Mouse (Mus musculus): ENCODE measurements around the gene Atp6v1e1. TPM values are rescaled to one million over a fixed set of nuclear protein-coding genes. Genes with fewer than 3 reads are reported as not detected.

The Atp6v1e1 gene
- polyA plus RNA-seq, 1 experiment from 2014 or later = 160 TPM

DNA sequence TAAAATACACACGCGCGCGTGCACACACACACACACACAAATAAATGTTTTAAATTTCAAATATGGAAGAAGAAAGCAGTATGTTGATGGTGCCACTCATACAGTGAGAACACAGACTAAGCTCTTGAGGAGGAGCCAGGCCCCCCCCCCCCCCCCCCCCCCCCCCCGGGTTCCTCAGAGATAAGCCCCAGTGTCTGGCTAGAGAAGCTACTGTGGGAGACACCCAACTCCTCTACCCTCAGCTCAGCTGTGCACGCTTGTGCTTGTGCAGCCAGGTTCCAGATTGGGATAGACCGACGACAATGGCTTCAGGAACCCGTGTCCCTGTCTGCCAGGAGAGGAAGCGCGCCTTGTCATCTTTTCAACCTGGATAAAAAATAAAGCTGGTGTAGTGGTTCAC is 32.4 kb downstream of the Atp6v1e1 start:
- Histone ChIP-seq H3K36me3 (ENCODE audit: control insufficient read depth, insufficient read depth, low read length) (peaks cover 15% of the 10 kb centered on the region), H3K9me3 (ENCODE audit: control insufficient read depth, low read length) (no peaks in the 10 kb centered on the region), H3K9ac (ENCODE audit: low read depth, low read length) (no peak overlapping the region), H3K27me3 (replicated peaks; ENCODE audit: control insufficient read depth, insufficient read depth, low read length) (no peaks in the 10 kb centered on the region), H3K27ac (ENCODE audit: low read depth, low read length) (0 out of 2 replicates have a peak overlapping the region, but pooled peaks have one; percentile 22), H3K4me3 (ENCODE audit: low read depth, low read length) (no peak overlapping the region), H3K4me2 (no peak overlapping the region), H3K4me1 (replicated peaks; ENCODE audit: control insufficient read depth, insufficient read depth, low read length) (peaks cover 16% of the 10 kb centered on the region)
- peak; percentile 85 for ATAC-seq (replicated peaks; ENCODE audit: low FRiP score)
- no peak for DNase-seq (ENCODE audit: low spot score)
- 69% methylated on average over 10 of the region's 11 CpGs for WGBS

DNA sequence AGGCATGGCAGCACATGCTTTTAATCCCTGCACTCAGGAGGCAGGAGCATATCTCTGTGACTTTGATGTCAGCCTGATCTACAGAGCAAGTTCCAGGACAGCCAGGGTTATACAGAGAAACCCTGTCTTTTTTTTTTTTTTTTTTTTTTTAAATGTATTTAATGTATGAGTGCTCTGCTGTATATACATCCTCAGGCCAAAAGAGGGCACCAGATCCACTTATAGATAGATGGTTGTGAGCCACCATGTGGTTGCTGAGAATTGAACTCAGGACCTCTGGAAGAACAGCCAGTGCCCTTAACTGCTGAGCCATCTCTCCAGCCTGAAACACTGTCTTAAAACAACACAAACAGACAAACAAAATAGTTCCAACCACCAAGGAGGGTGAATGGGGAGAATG is 33.7 kb downstream of the Atp6v1e1 start:
- no peak for DNase-seq (ENCODE audit: low spot score)
- H3K4me2 ChIP-seq = no peak overlapping the region
- H3K36me3 ChIP-seq (ENCODE audit: control insufficient read depth, insufficient read depth, low read length) = peaks cover 4% of the 10 kb centered on the region
- no peaks in the 10 kb centered on the region for H3K9me3 ChIP-seq (ENCODE audit: control insufficient read depth, low read length)
- H3K27ac ChIP-seq (ENCODE audit: low read depth, low read length) = no peak overlapping the region
- no peak overlapping the region for H3K9ac ChIP-seq (ENCODE audit: low read depth, low read length)
- ATAC-seq (replicated peaks; ENCODE audit: low FRiP score) = no peak
- peaks cover 22% of the 10 kb centered on the region for H3K4me1 ChIP-seq (replicated peaks; ENCODE audit: control insufficient read depth, insufficient read depth, low read length)
- no peak overlapping the region for H3K4me3 ChIP-seq (ENCODE audit: low read depth, low read length)
- H3K27me3 ChIP-seq (replicated peaks; ENCODE audit: control insufficient read depth, insufficient read depth, low read length) = no peaks in the 10 kb centered on the region

DNA sequence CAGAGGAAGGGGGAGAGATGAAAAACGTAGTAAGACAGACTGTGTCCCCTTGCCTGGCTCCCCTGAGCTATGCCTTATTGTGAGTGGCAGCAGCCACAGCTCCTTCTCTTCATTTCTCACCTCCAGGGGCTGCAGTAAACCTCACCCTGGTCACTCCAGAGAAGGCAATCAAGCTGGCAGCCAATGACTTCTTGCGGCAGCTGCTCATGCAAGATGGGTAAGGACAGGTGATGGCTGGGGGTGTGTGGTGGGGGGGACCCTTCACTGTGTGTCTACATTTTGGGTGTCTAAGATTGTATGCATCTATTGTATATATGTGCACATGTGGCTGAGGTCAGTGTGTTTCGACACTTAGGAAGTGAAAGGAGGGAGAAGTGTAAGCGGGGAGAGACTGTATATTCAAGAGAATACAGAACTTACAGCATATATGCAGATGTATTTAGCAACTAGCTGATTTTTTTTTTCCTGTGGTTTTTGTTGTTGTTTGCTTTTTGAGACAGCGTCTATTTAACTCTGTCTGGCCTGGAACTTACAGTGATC is 34.5 kb downstream of the Atp6v1e1 start:
- ATAC-seq (replicated peaks; ENCODE audit: low FRiP score) (no peak), DNase-seq (ENCODE audit: low spot score) (no peak)
- Histone ChIP-seq H3K4me2 (no peak overlapping the region), H3K4me3 (ENCODE audit: low read depth, low read length) (no peak overlapping the region), H3K27ac (ENCODE audit: low read depth, low read length) (no peak overlapping the region), H3K9me3 (ENCODE audit: control insufficient read depth, low read length) (no peaks in the 10 kb centered on the region), H3K4me1 (replicated peaks; ENCODE audit: control insufficient read depth, insufficient read depth, low read length) (peaks cover 22% of the 10 kb centered on the region), H3K36me3 (ENCODE audit: control insufficient read depth, insufficient read depth, low read length) (peaks cover 4% of the 10 kb centered on the region), H3K27me3 (replicated peaks; ENCODE audit: control insufficient read depth, insufficient read depth, low read length) (no peaks in the 10 kb centered on the region), H3K9ac (ENCODE audit: low read depth, low read length) (no peak overlapping the region)
- 85% methylated on average over 5 of the region's 5 CpGs for WGBS

DNA sequence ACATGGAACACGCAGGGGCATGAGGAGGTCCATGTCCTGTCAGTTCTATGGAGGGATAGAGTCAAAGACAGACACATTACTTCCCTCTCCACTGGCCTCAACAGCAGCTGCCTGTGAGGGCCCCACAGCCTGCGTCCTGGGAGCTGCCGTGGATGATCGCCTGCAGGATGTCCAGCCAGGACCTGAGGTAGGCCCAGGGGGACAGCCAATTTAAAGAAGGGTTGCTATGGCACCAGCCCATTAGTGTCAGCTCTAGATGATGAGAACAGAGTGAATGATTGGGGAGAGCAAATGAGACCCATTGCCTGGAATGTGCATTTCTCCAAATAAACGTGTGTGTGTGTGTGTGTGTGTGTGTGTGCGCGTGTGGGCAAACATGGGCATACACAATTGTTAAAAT is 38.2 kb downstream of the Atp6v1e1 start:
- Histone ChIP-seq H3K9ac (ENCODE audit: low read depth, low read length) (no peak overlapping the region), H3K4me1 (replicated peaks; ENCODE audit: control insufficient read depth, insufficient read depth, low read length) (peaks cover 15% of the 10 kb centered on the region), H3K27ac (ENCODE audit: low read depth, low read length) (no peak overlapping the region), H3K27me3 (replicated peaks; ENCODE audit: control insufficient read depth, insufficient read depth, low read length) (no peaks in the 10 kb centered on the region), H3K4me2 (no peak overlapping the region), H3K4me3 (ENCODE audit: low read depth, low read length) (no peak overlapping the region), H3K9me3 (ENCODE audit: control insufficient read depth, low read length) (no peaks in the 10 kb centered on the region), H3K36me3 (ENCODE audit: control insufficient read depth, insufficient read depth, low read length) (no peaks in the 10 kb centered on the region)
- DNase-seq (ENCODE audit: low spot score) (no peak), ATAC-seq (replicated peaks; ENCODE audit: low FRiP score) (no peak)
- 71% methylated on average over 7 of the region's 7 CpGs for WGBS

DNA sequence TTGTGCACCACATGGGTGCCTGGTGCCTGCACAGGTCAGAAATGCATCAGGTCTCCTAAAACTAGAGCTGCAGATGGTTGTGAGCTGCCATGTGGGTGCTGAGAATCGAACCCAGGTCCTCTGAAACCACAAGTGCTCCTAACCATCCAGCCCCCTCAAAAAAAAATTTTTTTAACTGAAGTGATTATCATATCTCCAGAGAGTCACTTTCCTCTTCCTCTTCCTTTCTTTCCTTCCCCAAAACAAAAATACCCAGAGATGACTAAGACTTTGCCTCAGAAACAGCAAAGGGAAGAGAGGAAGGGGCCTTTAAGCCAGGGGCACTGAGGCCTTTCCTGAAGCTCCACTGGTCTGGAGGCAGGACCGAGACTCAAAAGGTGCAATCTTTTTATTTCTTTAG is 39.6 kb downstream of the Atp6v1e1 start:
- H3K27ac ChIP-seq (ENCODE audit: low read depth, low read length) = no peak overlapping the region
- H3K36me3 ChIP-seq (ENCODE audit: control insufficient read depth, insufficient read depth, low read length) = no peaks in the 10 kb centered on the region
- H3K9ac ChIP-seq (ENCODE audit: low read depth, low read length) = no peak overlapping the region
- DNase-seq (ENCODE audit: low spot score) (no peak), ATAC-seq (replicated peaks; ENCODE audit: low FRiP score) (no peak)
- no peaks in the 10 kb centered on the region for H3K27me3 ChIP-seq (replicated peaks; ENCODE audit: control insufficient read depth, insufficient read depth, low read length)
- H3K4me1 ChIP-seq (replicated peaks; ENCODE audit: control insufficient read depth, insufficient read depth, low read length) = peaks cover 13% of the 10 kb centered on the region
- no peak overlapping the region for H3K4me2 ChIP-seq
- WGBS = 73% methylated on average over 2 of the region's 2 CpGs
- no peaks in the 10 kb centered on the region for H3K9me3 ChIP-seq (ENCODE audit: control insufficient read depth, low read length)
- no peak overlapping the region for H3K4me3 ChIP-seq (ENCODE audit: low read depth, low read length)

DNA sequence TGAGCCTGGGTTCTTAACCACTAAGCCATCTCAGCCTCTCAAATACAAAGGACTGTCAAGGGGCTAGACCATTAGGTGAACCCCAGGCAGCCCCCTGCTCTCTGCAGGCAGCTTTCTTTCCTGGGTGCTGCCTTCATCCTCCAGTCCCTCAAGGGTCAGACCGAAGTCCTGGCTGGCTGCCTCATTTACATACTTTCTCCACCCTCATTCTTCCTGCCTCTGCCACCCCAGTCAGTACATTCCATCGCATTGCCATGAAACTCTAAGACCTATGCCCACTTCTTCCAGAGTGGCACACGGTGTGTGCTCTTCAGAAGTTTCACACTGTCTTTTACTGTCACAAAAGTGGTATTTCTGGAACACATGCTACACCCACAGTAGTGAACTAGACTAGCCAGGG is 44.4 kb downstream of the Atp6v1e1 start:
- Histone ChIP-seq H3K9ac (ENCODE audit: low read depth, low read length) (no peak overlapping the region), H3K9me3 (ENCODE audit: control insufficient read depth, low read length) (no peaks in the 10 kb centered on the region), H3K27me3 (replicated peaks; ENCODE audit: control insufficient read depth, insufficient read depth, low read length) (no peaks in the 10 kb centered on the region), H3K4me3 (ENCODE audit: low read depth, low read length) (no peak overlapping the region), H3K36me3 (ENCODE audit: control insufficient read depth, insufficient read depth, low read length) (no peaks in the 10 kb centered on the region), H3K27ac (ENCODE audit: low read depth, low read length) (no peak overlapping the region), H3K4me2 (no peak overlapping the region), H3K4me1 (replicated peaks; ENCODE audit: control insufficient read depth, insufficient read depth, low read length) (0 out of 2 replicates have a peak, but pooled peaks cover 2% of the 10 kb centered on the region)
- no peak for DNase-seq (ENCODE audit: low spot score)
- no peak for ATAC-seq (replicated peaks; ENCODE audit: low FRiP score)
- 64% methylated on average over 3 of the region's 3 CpGs for WGBS

DNA sequence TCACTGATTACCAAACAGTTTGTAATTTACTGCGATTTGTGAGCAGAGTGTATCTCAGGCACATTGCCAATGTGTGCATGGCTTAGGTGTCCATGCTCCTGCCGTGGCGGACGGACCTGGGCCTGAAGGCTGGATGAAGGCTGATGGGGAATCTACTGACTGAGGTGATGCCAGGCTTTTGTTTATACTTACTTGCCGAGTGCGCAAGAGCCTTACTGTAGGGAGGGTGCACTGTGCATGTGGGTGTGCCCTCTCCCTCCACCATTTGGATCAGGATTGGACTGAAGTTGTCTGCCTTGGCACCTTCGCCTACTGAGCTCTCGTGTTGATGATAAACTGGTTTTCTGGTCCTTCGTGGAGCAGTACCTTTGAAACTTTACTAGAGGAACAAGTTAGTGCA is 45.1 kb downstream of the Atp6v1e1 start:
- H3K27ac ChIP-seq (ENCODE audit: low read depth, low read length) = no peak overlapping the region
- H3K4me2 ChIP-seq = no peak overlapping the region
- WGBS = 83% methylated on average over 9 of the region's 9 CpGs
- no peaks in the 10 kb centered on the region for H3K9me3 ChIP-seq (ENCODE audit: control insufficient read depth, low read length)
- no peaks in the 10 kb centered on the region for H3K27me3 ChIP-seq (replicated peaks; ENCODE audit: control insufficient read depth, insufficient read depth, low read length)
- no peak for DNase-seq (ENCODE audit: low spot score)
- no peak overlapping the region for H3K4me3 ChIP-seq (ENCODE audit: low read depth, low read length)
- no peak overlapping the region for H3K9ac ChIP-seq (ENCODE audit: low read depth, low read length)
- no peak for ATAC-seq (replicated peaks; ENCODE audit: low FRiP score)
- no peaks in the 10 kb centered on the region for H3K36me3 ChIP-seq (ENCODE audit: control insufficient read depth, insufficient read depth, low read length)
- H3K4me1 ChIP-seq (replicated peaks; ENCODE audit: control insufficient read depth, insufficient read depth, low read length) = 0 out of 2 replicates have a peak, but pooled peaks cover 2% of the 10 kb centered on the region

DNA sequence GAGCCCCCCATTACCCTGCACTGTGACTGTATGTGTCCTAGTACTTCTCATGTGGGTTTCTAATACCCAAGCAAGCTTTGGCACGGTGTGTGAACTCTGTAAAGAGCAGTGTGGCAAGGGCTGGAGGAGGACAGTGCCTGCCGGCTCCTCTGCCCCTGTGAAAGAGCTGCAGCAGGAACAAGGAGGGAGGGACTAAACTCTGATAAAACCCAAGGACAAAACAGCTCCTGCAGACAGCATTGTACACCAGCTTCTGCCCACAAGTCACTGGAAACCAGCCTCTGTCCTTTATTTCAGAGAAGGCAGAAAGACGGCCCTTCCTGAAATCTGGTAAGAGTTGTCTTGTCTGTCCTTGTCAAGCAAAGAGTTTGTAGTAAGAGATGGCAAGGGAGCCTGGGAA is 46.3 kb downstream of the Atp6v1e1 start:
- H3K36me3 ChIP-seq (ENCODE audit: control insufficient read depth, insufficient read depth, low read length) = no peaks in the 10 kb centered on the region
- 67% methylated on average over 3 of the region's 3 CpGs for WGBS
- no peak overlapping the region for H3K4me2 ChIP-seq
- H3K4me1 ChIP-seq (replicated peaks; ENCODE audit: control insufficient read depth, insufficient read depth, low read length) = 0 out of 2 replicates have a peak, but pooled peaks cover under 1% of the 10 kb centered on the region
- H3K9ac ChIP-seq (ENCODE audit: low read depth, low read length) = no peak overlapping the region
- H3K27ac ChIP-seq (ENCODE audit: low read depth, low read length) = no peak overlapping the region
- no peak overlapping the region for H3K4me3 ChIP-seq (ENCODE audit: low read depth, low read length)
- H3K27me3 ChIP-seq (replicated peaks; ENCODE audit: control insufficient read depth, insufficient read depth, low read length) = no peaks in the 10 kb centered on the region
- H3K9me3 ChIP-seq (ENCODE audit: control insufficient read depth, low read length) = no peaks in the 10 kb centered on the region
- no peak for DNase-seq (ENCODE audit: low spot score)
- no peak for ATAC-seq (replicated peaks; ENCODE audit: low FRiP score)

DNA sequence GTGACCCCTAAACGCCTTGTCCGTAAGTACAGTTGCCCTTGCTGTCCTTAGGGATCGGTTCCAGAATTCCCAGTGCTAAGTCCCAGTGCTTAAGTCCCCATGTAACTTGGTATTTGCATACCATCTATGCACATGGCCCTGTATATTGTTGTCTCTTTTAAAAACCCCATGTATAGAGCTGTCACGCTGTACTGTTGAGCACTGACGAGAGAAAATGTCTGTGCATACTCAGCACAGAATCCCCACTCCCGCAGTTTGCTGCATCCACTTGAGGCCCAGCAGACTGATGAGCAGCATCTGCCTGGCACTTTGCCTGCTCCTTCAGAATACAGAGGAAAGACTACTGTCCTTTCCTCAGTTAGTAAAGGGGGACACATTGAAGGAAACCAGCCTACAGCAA is 48.8 kb downstream of the Atp6v1e1 start:
- WGBS = 91% methylated on average over 6 of the region's 6 CpGs
- H3K27me3 ChIP-seq (replicated peaks; ENCODE audit: control insufficient read depth, insufficient read depth, low read length) = no peaks in the 10 kb centered on the region
- H3K27ac ChIP-seq (ENCODE audit: low read depth, low read length) = no peak overlapping the region
- no peak overlapping the region for H3K9ac ChIP-seq (ENCODE audit: low read depth, low read length)
- H3K9me3 ChIP-seq (ENCODE audit: control insufficient read depth, low read length) = no peaks in the 10 kb centered on the region
- DNase-seq (ENCODE audit: low spot score) = no peak
- no peaks in the 10 kb centered on the region for H3K4me1 ChIP-seq (replicated peaks; ENCODE audit: control insufficient read depth, insufficient read depth, low read length)
- H3K36me3 ChIP-seq (ENCODE audit: control insufficient read depth, insufficient read depth, low read length) = no peaks in the 10 kb centered on the region
- no peak overlapping the region for H3K4me3 ChIP-seq (ENCODE audit: low read depth, low read length)
- no peak overlapping the region for H3K4me2 ChIP-seq
- ATAC-seq (replicated peaks; ENCODE audit: low FRiP score) = no peak

All from liver, embryonic 11.5 days (tissue).